Mouse (Mus musculus) small intestine, adult 2 months (tissue): Measurements from ENCODE around the gene Mrpl27.

Source experiments
- CTCF ChIP-seq: fragments of 200-500 bp; IDR thresholded peaks from 2 replicates; pipeline ENCODE4 v1.5.1; 2012; ENCODE audit warnings: low read depth, mild to moderate bottlenecking, control low read depth, inconsistent platforms, low read length, moderate library complexity, mixed read lengths; ENCODE audit not compliant: insufficient replicate concordance, insufficient read length; ENCODE audit errors: extremely low read depth
- POLR2A ChIP-seq: fragments of 200-500 bp; IDR thresholded peaks from 2 replicates; pipeline ENCODE4 v1.6.1; 2012; ENCODE audit warnings: low read depth, mild to moderate bottlenecking, control low read depth, inconsistent platforms, low read length, moderate library complexity

GRCm38 (mm10) chr11:94695508-94695907 lies 41.9 kb downstream of the Mrpl27 start:
- no peak for TF ChIP-seq CTCF
- TF ChIP-seq POLR2A, result no peak
